Mouse (Mus musculus): Measurements from ENCODE around the gene Slc35g1. TPM values are rescaled to one million over a fixed set of nuclear protein-coding genes. Genes with fewer than 3 reads are reported as not detected.

The Slc35g1 gene
- total RNA-seq, 1 experiment: 36.3 TPM

- Histone ChIP-seq H3K27ac (ENCODE audit: insufficient read depth, low read depth, low read length, poor library complexity, severe bottlenecking) (no peak overlapping the region), H3K9me3 (ENCODE audit: control insufficient read depth, insufficient read depth, low read depth, low read length) (no peaks in the 10 kb centered on the region), H3K36me3 (ENCODE audit: control insufficient read depth, insufficient read depth, low read length, poor library complexity, severe bottlenecking) (peaks cover 5% of the 10 kb centered on the region), H3K9ac (ENCODE audit: insufficient read depth, low read depth, low read length, poor library complexity, severe bottlenecking) (no peak overlapping the region), H3K4me1 (ENCODE audit: control insufficient read depth in 2 of 2, insufficient read depth in 2 of 2, low read length in 2 of 2, poor library complexity in 1 of 2) (peaks cover 0 to 4% of the 10 kb centered on the region in 2 experiments; a peak in 1 of 4 replicates), H3K4me3 (ENCODE audit: insufficient read depth in 1 of 2, low read depth in 1 of 2, low read length in 2 of 2, poor library complexity in 1 of 2, severe bottlenecking in 1 of 2) (no peak overlapping the region)
- TF ChIP-seq HCFC1 (IDR thresholded peaks at IDR 0.05; ENCODE audit: borderline replicate concordance, insufficient read depth, low read length) (no peak), ZC3H11A (IDR thresholded peaks at IDR 0.05; ENCODE audit: borderline replicate concordance, low read depth, low read length) (no peak), CHD2 (IDR thresholded peaks at IDR 0.05; ENCODE audit: low read depth, low read length) (no peak), MAFK (IDR thresholded peaks at IDR 0.05; ENCODE audit: insufficient read depth, low read depth, low read length) (no peak), ZNF384 (IDR thresholded peaks at IDR 0.05; ENCODE audit: low read depth, low read length) (no peak)
- no peak for DNase-seq (ENCODE audit: low read depth, low spot score)
- in situ Hi-C loops (cut with MboI; ENCODE audit: low sequenced_read_pairs in 2 of 2, unreplicated experiment in 2 of 2): no loop called here
Observed at GRCm38 (mm10) chr19:38410357-38411056, 14.7 kb downstream of the Slc35g1 start.

GRCm38 (mm10) chr19:38413861-38414260 lies 18.1 kb downstream of the Slc35g1 start:
- no peak for DNase-seq (ENCODE audit: low read depth, low spot score)
- Histone ChIP-seq H3K4me1 (ENCODE audit: control insufficient read depth in 2 of 2, insufficient read depth in 2 of 2, low read length in 2 of 2, poor library complexity in 1 of 2) (no peaks in the 10 kb centered on the region), H3K9me3 (ENCODE audit: control insufficient read depth, insufficient read depth, low read depth, low read length) (no peaks in the 10 kb centered on the region), H3K27ac (ENCODE audit: insufficient read depth, low read depth, low read length, poor library complexity, severe bottlenecking) (peak overlapping the region; percentile 53; the same call in 1 of the 2 replicates), H3K36me3 (ENCODE audit: control insufficient read depth, insufficient read depth, low read length, poor library complexity, severe bottlenecking) (peaks cover 3% of the 10 kb centered on the region; the same call in 1 of the 2 replicates), H3K9ac (ENCODE audit: insufficient read depth, low read depth, low read length, poor library complexity, severe bottlenecking) (no peak overlapping the region), H3K4me3 (ENCODE audit: insufficient read depth in 1 of 2, low read depth in 1 of 2, low read length in 2 of 2, poor library complexity in 1 of 2, severe bottlenecking in 1 of 2) (no peak overlapping the region)
- no peak for TF ChIP-seq ZNF384 (IDR thresholded peaks at IDR 0.05; ENCODE audit: low read depth, low read length)
- in situ Hi-C loops (cut with MboI; ENCODE audit: low sequenced_read_pairs in 2 of 2, unreplicated experiment in 2 of 2): no loop called here

- H3K9ac ChIP-seq (ENCODE audit: insufficient read depth, low read depth, low read length, poor library complexity, severe bottlenecking): no peak overlapping the region
- no peak overlapping the region for H3K4me3 ChIP-seq (ENCODE audit: insufficient read depth in 1 of 2, low read depth in 1 of 2, low read length in 2 of 2, poor library complexity in 1 of 2, severe bottlenecking in 1 of 2)
- DNase-seq (ENCODE audit: low read depth, low spot score): no peak
- H3K27ac ChIP-seq (ENCODE audit: insufficient read depth, low read depth, low read length, poor library complexity, severe bottlenecking): no peak overlapping the region
- no peaks in the 10 kb centered on the region for H3K36me3 ChIP-seq (ENCODE audit: control insufficient read depth, insufficient read depth, low read length, poor library complexity, severe bottlenecking)
- H3K4me1 ChIP-seq (ENCODE audit: control insufficient read depth in 2 of 2, insufficient read depth in 2 of 2, low read length in 2 of 2, poor library complexity in 1 of 2): 0 out of 4 replicates have a peak, but pooled peaks cover 2% of the 10 kb centered on the region in 2 experiments
- TF ChIP-seq HCFC1 (IDR thresholded peaks at IDR 0.05; ENCODE audit: borderline replicate concordance, insufficient read depth, low read length) (no peak), MAFK (IDR thresholded peaks at IDR 0.05; ENCODE audit: insufficient read depth, low read depth, low read length) (no peak), ZNF384 (IDR thresholded peaks at IDR 0.05; ENCODE audit: low read depth, low read length) (no peak), ZC3H11A (IDR thresholded peaks at IDR 0.05; ENCODE audit: borderline replicate concordance, low read depth, low read length) (no peak), CHD2 (IDR thresholded peaks at IDR 0.05; ENCODE audit: low read depth, low read length) (no peak)
- in situ Hi-C loops (cut with MboI; ENCODE audit: low sequenced_read_pairs in 2 of 2, unreplicated experiment in 2 of 2): no loop called here
- no peaks in the 10 kb centered on the region for H3K9me3 ChIP-seq (ENCODE audit: control insufficient read depth, insufficient read depth, low read depth, low read length)
Observed at GRCm38 (mm10) chr19:38418819-38419423, 23.1 kb downstream of the Slc35g1 start.

GRCm38 (mm10) chr19:38420751-38421295 lies 25.0 kb downstream of the Slc35g1 start:
- H3K9ac ChIP-seq (ENCODE audit: insufficient read depth, low read depth, low read length, poor library complexity, severe bottlenecking): no peak overlapping the region
- H3K9me3 ChIP-seq (ENCODE audit: control insufficient read depth, insufficient read depth, low read depth, low read length): no peaks in the 10 kb centered on the region
- TF ChIP-seq CHD2 (IDR thresholded peaks at IDR 0.05; ENCODE audit: low read depth, low read length) (no peak), HCFC1 (IDR thresholded peaks at IDR 0.05; ENCODE audit: borderline replicate concordance, insufficient read depth, low read length) (no peak), MAFK (IDR thresholded peaks at IDR 0.05; ENCODE audit: insufficient read depth, low read depth, low read length) (no peak), ZNF384 (IDR thresholded peaks at IDR 0.05; ENCODE audit: low read depth, low read length) (no peak), ZC3H11A (IDR thresholded peaks at IDR 0.05; ENCODE audit: borderline replicate concordance, low read depth, low read length) (no peak)
- H3K4me3 ChIP-seq (ENCODE audit: insufficient read depth in 1 of 2, low read depth in 1 of 2, low read length in 2 of 2, poor library complexity in 1 of 2, severe bottlenecking in 1 of 2): no peak overlapping the region
- 0 out of 4 replicates have a peak, but pooled peaks cover 2% of the 10 kb centered on the region in 2 experiments for H3K4me1 ChIP-seq (ENCODE audit: control insufficient read depth in 2 of 2, insufficient read depth in 2 of 2, low read length in 2 of 2, poor library complexity in 1 of 2)
- no peaks in the 10 kb centered on the region for H3K36me3 ChIP-seq (ENCODE audit: control insufficient read depth, insufficient read depth, low read length, poor library complexity, severe bottlenecking)
- DNase-seq (ENCODE audit: low read depth, low spot score): no peak
- in situ Hi-C loops (cut with MboI; ENCODE audit: low sequenced_read_pairs in 2 of 2, unreplicated experiment in 2 of 2): loop anchor here in 1 of 2 experiments (10.0 kb wide), 1 partner anchor 354 kb away; no protein-coding TSS in a partner anchor
- no peak overlapping the region for H3K27ac ChIP-seq (ENCODE audit: insufficient read depth, low read depth, low read length, poor library complexity, severe bottlenecking)

All from ES-E14 (cell line).